ENCODE assay signal across 20 mouse cellular contexts in genomic region chr3:145334046-145334445, GRCm38 (mm10). TPM values are rescaled to one million over a fixed set of nuclear protein-coding genes. Genes with fewer than 3 reads are reported as not detected.
A peak's percentile ranks its signal among the peaks of the same experiment; 100 is the strongest.
DNase-seq lines count a peak whose midpoint lies in the region; ATAC-seq and TF ChIP-seq lines count a peak whose summit lies in the region.
"Had no signal": no experiment of that assay in that cellular context is flagged by ENCODE, and none has a peak within 500 bp of the region (broad histone marks: within the 10 kb centered on the region; RNA-seq: fewer than 3 reads in every experiment).

No protein-coding gene starts in this region.

- H3K36me3 ChIP-seq in embryonic facial prominence, embryonic 11.5 days (replicated peaks; ENCODE audit: control insufficient read depth, insufficient read depth, low read depth, low read length): no peaks in the 10 kb centered on the region
- H3K36me3 ChIP-seq in embryonic facial prominence, embryonic 15.5 days: no peaks in the 10 kb centered on the region
- no peaks in the 10 kb centered on the region for H3K36me3 ChIP-seq in liver, postnatal 0 days (replicated peaks; ENCODE audit: insufficient read depth, low read length)
- H3K36me3 ChIP-seq: forebrain, embryonic 12.5 days; heart, embryonic 13.5 days; hindbrain, embryonic 15.5 days had no signal

- no peak overlapping the region for H3K9ac ChIP-seq in embryonic facial prominence, embryonic 11.5 days (replicated peaks; ENCODE audit: low read length)
- no peak overlapping the region for H3K9ac ChIP-seq in embryonic facial prominence, embryonic 15.5 days
- no peak overlapping the region for H3K9ac ChIP-seq in liver, postnatal 0 days (replicated peaks)
- H3K9ac ChIP-seq: forebrain, embryonic 12.5 days; heart, embryonic 13.5 days; hindbrain, embryonic 15.5 days had no signal

- H3K9me3 ChIP-seq in embryonic facial prominence, embryonic 11.5 days (replicated peaks; ENCODE audit: control insufficient read depth, low read length): no peaks in the 10 kb centered on the region
- H3K9me3 ChIP-seq in embryonic facial prominence, embryonic 15.5 days (replicated peaks): no peaks in the 10 kb centered on the region
- H3K9me3 ChIP-seq in liver, postnatal 0 days (ENCODE audit: low read length): no peaks in the 10 kb centered on the region
- H3K9me3 ChIP-seq: forebrain, embryonic 12.5 days; heart, embryonic 13.5 days; hindbrain, embryonic 15.5 days had no signal

- H3K27me3 ChIP-seq in embryonic facial prominence, embryonic 11.5 days (ENCODE audit: control insufficient read depth, insufficient read depth, low read length): no peaks in the 10 kb centered on the region
- H3K27me3 ChIP-seq in embryonic facial prominence, embryonic 15.5 days: no peaks in the 10 kb centered on the region
- H3K27me3 ChIP-seq in liver, postnatal 0 days (ENCODE audit: insufficient read depth, low read length): no peaks in the 10 kb centered on the region
- H3K27me3 ChIP-seq: CH12.LX; forebrain, embryonic 12.5 days; heart, embryonic 13.5 days; hindbrain, embryonic 15.5 days had no signal

- peak; percentile 81; the same call in 1 of the 2 replicates for ATAC-seq in embryonic facial prominence, embryonic 11.5 days (replicated peaks; ENCODE audit: insufficient number of reproducible peaks, low FRiP score, low TSS enrichment, low read depth)
- ATAC-seq in embryonic facial prominence, embryonic 15.5 days (ENCODE audit: insufficient number of reproducible peaks, low FRiP score, low TSS enrichment, low read depth): peak; percentile 54; the same call in 1 of the 2 replicates
- no peak for ATAC-seq in liver, postnatal 0 days
- ATAC-seq: forebrain, embryonic 16.5 days; intestine, embryonic 16.5 days had no signal

- no peak overlapping the region for H3K27ac ChIP-seq in embryonic facial prominence, embryonic 11.5 days (replicated peaks; ENCODE audit: low read depth, low read length)
- no peak overlapping the region for H3K27ac ChIP-seq in embryonic facial prominence, embryonic 15.5 days (replicated peaks)
- H3K27ac ChIP-seq in liver, postnatal 0 days (ENCODE audit: low read depth): no peak overlapping the region
- H3K27ac ChIP-seq: forebrain, embryonic 12.5 days; heart, embryonic 13.5 days; hindbrain, embryonic 15.5 days had no signal

- peak; percentile 2 for DNase-seq in gastrocnemius, adult 18-20 months (ENCODE audit: low spot score)
- no peak for DNase-seq in gastrocnemius, postnatal 4 days (ENCODE audit: low spot score in 2 of 2)
- DNase-seq in NIH3T3 (ENCODE audit: low read depth): peak; percentile 56
- DNase-seq in embryonic facial prominence, embryonic 11.5 days (ENCODE audit: low spot score): peak; percentile 67
- DNase-seq in frontal cortex, postnatal 10 days (ENCODE audit: low spot score in 2 of 2): no peak
- DNase-seq in liver, postnatal 0 days: no peak
- DNase-seq in spleen, adult 12 weeks (ENCODE audit: low spot score): no peak
- DNase-seq: adrenal gland, adult 2 months; adrenal gland, postnatal 36 days; cerebellum, adult 2 months; cerebellum, postnatal 10 days; heart, postnatal 36 days; kidney, adult 2 months had no signal

- 34% methylated on average over 3 of the region's 3 CpGs for WGBS in embryonic facial prominence, embryonic 11.5 days
- 36% methylated on average over 3 of the region's 3 CpGs for WGBS in embryonic facial prominence, embryonic 15.5 days
- WGBS in liver, postnatal 0 days (ENCODE audit: insufficient replicate concordance): 71% methylated on average over 3 of the region's 3 CpGs

- TF ChIP-seq CTCF in liver, postnatal 0 days (IDR thresholded peaks at IDR 0.05; ENCODE audit: low read depth): no peak

- H3K4me1 ChIP-seq in embryonic facial prominence, embryonic 11.5 days (ENCODE audit: control insufficient read depth, insufficient read depth, low read length): 0 out of 2 replicates have a peak, but pooled peaks cover 3% of the 10 kb centered on the region
- H3K4me1 ChIP-seq in embryonic facial prominence, embryonic 15.5 days: peaks cover 13% of the 10 kb centered on the region; the same call in 1 of the 2 replicates
- H3K4me1 ChIP-seq in liver, postnatal 0 days (ENCODE audit: insufficient read depth): no peaks in the 10 kb centered on the region
- H3K4me1 ChIP-seq: heart, embryonic 13.5 days; hindbrain, embryonic 15.5 days had no signal

- no peak overlapping the region for H3K4me3 ChIP-seq in embryonic facial prominence, embryonic 11.5 days (ENCODE audit: low read depth, low read length)
- no peak overlapping the region for H3K4me3 ChIP-seq in embryonic facial prominence, embryonic 15.5 days (replicated peaks)
- no peak overlapping the region for H3K4me3 ChIP-seq in liver, postnatal 0 days (ENCODE audit: low read depth, low read length)
- H3K4me3 ChIP-seq: forebrain, embryonic 12.5 days; heart, embryonic 13.5 days; hindbrain, embryonic 15.5 days had no signal

- no peak overlapping the region for H3K4me2 ChIP-seq in embryonic facial prominence, embryonic 11.5 days (ENCODE audit: low read depth, low read length)
- H3K4me2 ChIP-seq in embryonic facial prominence, embryonic 15.5 days (replicated peaks): no peak overlapping the region
- H3K4me2 ChIP-seq in liver, postnatal 0 days (ENCODE audit: low read depth, low read length): no peak overlapping the region
- H3K4me2 ChIP-seq: forebrain, embryonic 12.5 days; heart, embryonic 13.5 days; hindbrain, embryonic 15.5 days had no signal

- no peak for TF ChIP-seq EP300 in liver, postnatal 0 days (IDR thresholded peaks at IDR 0.05; ENCODE audit: low read depth)

RNA-seq across cellular contexts. Expression of gene Col24a1, which starts 41.8 kb away (rescaled TPM):
- total RNA-seq in gastrocnemius, adult 18-20 months (2021): 1 to 10 TPM in 1 of 2 experiments, under 1 TPM in 1; 0.89 to 2.2 TPM
- 10 to 100 TPM; 10.5 to 11.2 TPM for total RNA-seq in gastrocnemius, postnatal 4 days (2021)
- 1.9 and 2.1 TPM in 2 replicates for polyA plus RNA-seq in embryonic facial prominence, embryonic 11.5 days (2014; fragmentation: Nextera tagmentation; extraction: Ambion mirVana)
- 10.0 and 10.6 TPM in 2 replicates for polyA plus RNA-seq in embryonic facial prominence, embryonic 15.5 days (2015; fragmentation: Nextera tagmentation; extraction: Ambion mirVana)
- 0.21 and 0.33 TPM in 2 replicates for polyA plus RNA-seq in liver, postnatal 0 days (2015; fragmentation: Nextera tagmentation; extraction: Ambion mirVana)
- total RNA-seq: adrenal gland, postnatal 36 days; CH12.LX had no signal

Comparison
In these comparisons a context has a peak if more than half of its experiments do, and no peak if none do; other contexts are left out.
1. DNase-seq: peak in gastrocnemius, adult 18-20 months (single experiment), NIH3T3 (single experiment) and embryonic facial prominence, embryonic 11.5 days (single experiment); none in gastrocnemius, postnatal 4 days (0 of 2), frontal cortex, postnatal 10 days (0 of 2), liver, postnatal 0 days (single experiment) and spleen, adult 12 weeks (single experiment).